Mouse (Mus musculus) neural tube, embryonic 11.5 days (tissue): ENCODE measurements around the gene Pde1c. TPM values are rescaled to one million over a fixed set of nuclear protein-coding genes. Genes with fewer than 3 reads are reported as not detected.

Experiments used
- ATAC-seq: fragments of 200-750 bp; cut with Nextera tagmentation; 2 replicates; pipeline ENCODE4 v1.8.0; 2017; ENCODE audit warnings: moderate number of reproducible peaks, mild to moderate bottlenecking, moderate TSS enrichment, moderate library complexity; ENCODE audit not compliant: insufficient read depth, low FRiP score, low TSS enrichment
- DNase-seq: peaks from one replicate; pipeline ENCODE4 v3.0.0-alpha.2; 2015; ENCODE audit warnings: low spot score
- H3K27ac ChIP-seq: fragments of 300-500 bp; sonication (generic); 2 replicates; pipeline ENCODE4 v1.5.1; 2014; ENCODE audit warnings: low read depth, mild to moderate bottlenecking, low read length
- H3K27me3 ChIP-seq: fragments of 300-500 bp; sonication (generic); 2 replicates; pipeline ENCODE4 v1.6.1; 2014; ENCODE audit warnings: mild to moderate bottlenecking, low read length, mixed read lengths; ENCODE audit not compliant: control insufficient read depth, insufficient read depth
- H3K36me3 ChIP-seq: fragments of 300-500 bp; sonication (generic); 2 replicates; pipeline ENCODE4 v1.6.1; 2014; ENCODE audit warnings: mild to moderate bottlenecking, low read length, moderate library complexity, mixed read lengths; ENCODE audit not compliant: control insufficient read depth, insufficient read depth
- H3K4me1 ChIP-seq: fragments of 300-500 bp; sonication (generic); 2 replicates; pipeline ENCODE4 v1.6.1; 2014; ENCODE audit warnings: low read length, mixed read lengths; ENCODE audit not compliant: control insufficient read depth, insufficient read depth
- H3K4me2 ChIP-seq: fragments of 300-500 bp; sonication (generic); 2 replicates; pipeline ENCODE4 v1.6.1; 2014; ENCODE audit warnings: low read depth, mild to moderate bottlenecking, moderate library complexity
- H3K4me3 ChIP-seq: fragments of 300-500 bp; sonication (generic); 2 replicates; pipeline ENCODE4 v1.5.1; 2014; ENCODE audit warnings: low read depth, low read length
- H3K9ac ChIP-seq: fragments of 300-500 bp; sonication (generic); 2 replicates; pipeline ENCODE4 v1.6.1; 2014; ENCODE audit warnings: mild to moderate bottlenecking, low read length
- H3K9me3 ChIP-seq: fragments of 300-500 bp; sonication (generic); 2 replicates; pipeline ENCODE4 v1.6.1; 2016; ENCODE audit warnings: low read length; ENCODE audit not compliant: control insufficient read depth
- WGBS: fragments of 180-500 bp; shearing (Covaris S2); extraction: QIAGEN DNeasy Blood & Tissue Kit; methylation state at CpG from one replicate; pipeline ENCODE4 v1.1.7; 2014; 5-methylcytosine and 5-hydroxymethylcytosine counted together
- polyA plus RNA-seq: library from polyadenylated mRNA; unstranded; fragments of >200 nt; fragmentation: Nextera tagmentation; extraction: Ambion mirVana; gene quantifications from 2 replicates; pipeline ENCODE4 v1.2.1, GENCODE M21; 2014

Pde1c gene
- polyA plus RNA-seq, 1 experiment from 2014 or later = 2.9 TPM

- no peaks in the 10 kb centered on the region for H3K36me3 ChIP-seq
- H3K4me1 ChIP-seq = no peaks in the 10 kb centered on the region
- H3K9me3 ChIP-seq = no peaks in the 10 kb centered on the region
- no peaks in the 10 kb centered on the region for H3K27me3 ChIP-seq
- peak overlapping the region; percentile 94 for H3K4me2 ChIP-seq
- ATAC-seq (peak; percentile 92), DNase-seq (peak; percentile 67)
- H3K4me3 ChIP-seq = peak overlapping the region; percentile 43
- peak overlapping the region; percentile 61 for H3K9ac ChIP-seq
- H3K27ac ChIP-seq = no peak overlapping the region
- WGBS = under 1% methylated on average over 10 of the region's 10 CpGs
Measured at GRCm38 (mm10) chr6:56362128-56362545, 206.8 kb downstream of the Pde1c start.

GRCm38 (mm10) chr6:56361348-56362127 is 207.4 kb downstream of the Pde1c start:
- H3K9me3 ChIP-seq = no peaks in the 10 kb centered on the region
- no peaks in the 10 kb centered on the region for H3K36me3 ChIP-seq
- 3% methylated on average over 19 of the region's 19 CpGs for whole genome bisulfite sequencing
- ATAC-seq (peak; percentile 71), DNase-seq (peak; percentile 40)
- peak overlapping the region; percentile 61 for H3K9ac ChIP-seq
- H3K4me2 ChIP-seq = peak overlapping the region; percentile 94
- H3K27me3 ChIP-seq = no peaks in the 10 kb centered on the region
- no peaks in the 10 kb centered on the region for H3K4me1 ChIP-seq
- no peak overlapping the region for H3K27ac ChIP-seq
- H3K4me3 ChIP-seq = peak overlapping the region; percentile 43

- no peaks in the 10 kb centered on the region for H3K27me3 ChIP-seq
- DNase-seq = no peak
- no peaks in the 10 kb centered on the region for H3K4me1 ChIP-seq
- 61% methylated on average over 6 of the region's 6 CpGs for WGBS
- H3K4me3 ChIP-seq = no peak overlapping the region
- ATAC-seq = no peak
- H3K9me3 ChIP-seq = no peaks in the 10 kb centered on the region
- H3K9ac ChIP-seq = no peak overlapping the region
- no peak overlapping the region for H3K4me2 ChIP-seq
- no peaks in the 10 kb centered on the region for H3K36me3 ChIP-seq
- no peak overlapping the region for H3K27ac ChIP-seq
Measured at GRCm38 (mm10) chr6:56360086-56360485, 208.8 kb downstream of the Pde1c start.

GRCm38 (mm10) chr6:56359126-56359525 is 209.8 kb downstream of the Pde1c start:
- Histone ChIP-seq H3K4me2 (no peak overlapping the region), H3K4me3 (no peak overlapping the region), H3K27ac (no peak overlapping the region), H3K4me1 (no peaks in the 10 kb centered on the region), H3K27me3 (no peaks in the 10 kb centered on the region), H3K9me3 (no peaks in the 10 kb centered on the region), H3K9ac (no peak overlapping the region), H3K36me3 (no peaks in the 10 kb centered on the region)
- ATAC-seq (no peak), DNase-seq (no peak)
- 82% methylated on average over 3 of the region's 3 CpGs for WGBS

- no peak for ATAC-seq
- WGBS = 83% methylated on average over 3 of the region's 3 CpGs
- Histone ChIP-seq H3K27ac (no peak overlapping the region), H3K36me3 (no peaks in the 10 kb centered on the region), H3K9me3 (no peaks in the 10 kb centered on the region), H3K9ac (no peak overlapping the region), H3K4me1 (no peaks in the 10 kb centered on the region), H3K4me2 (no peak overlapping the region), H3K4me3 (no peak overlapping the region), H3K27me3 (no peaks in the 10 kb centered on the region)
- no peak for DNase-seq
Measured at GRCm38 (mm10) chr6:56347207-56347606, 221.7 kb downstream of the Pde1c start.

GRCm38 (mm10) chr6:56345082-56345481 is 223.8 kb downstream of the Pde1c start:
- DNase-seq (no peak), ATAC-seq (no peak)
- Histone ChIP-seq H3K36me3 (no peaks in the 10 kb centered on the region), H3K27me3 (no peaks in the 10 kb centered on the region), H3K4me1 (no peaks in the 10 kb centered on the region), H3K27ac (no peak overlapping the region), H3K4me3 (no peak overlapping the region), H3K9me3 (no peaks in the 10 kb centered on the region), H3K4me2 (no peak overlapping the region), H3K9ac (no peak overlapping the region)
- WGBS = 71% methylated on average over 4 of the region's 4 CpGs

GRCm38 (mm10) chr6:56342005-56342404 is 226.9 kb downstream of the Pde1c start:
- Histone ChIP-seq H3K27me3 (no peaks in the 10 kb centered on the region), H3K4me1 (no peaks in the 10 kb centered on the region), H3K27ac (no peak overlapping the region), H3K9ac (no peak overlapping the region), H3K9me3 (no peaks in the 10 kb centered on the region), H3K36me3 (no peaks in the 10 kb centered on the region), H3K4me2 (no peak overlapping the region), H3K4me3 (no peak overlapping the region)
- WGBS = 70% methylated on average over 1 of the region's 1 CpGs
- no peak for ATAC-seq
- DNase-seq = no peak

- DNase-seq = no peak
- H3K4me2 ChIP-seq = no peak overlapping the region
- H3K4me3 ChIP-seq = no peak overlapping the region
- no peaks in the 10 kb centered on the region for H3K36me3 ChIP-seq
- ATAC-seq = no peak
- H3K27ac ChIP-seq = no peak overlapping the region
- H3K9ac ChIP-seq = no peak overlapping the region
- H3K4me1 ChIP-seq = no peaks in the 10 kb centered on the region
- WGBS = 91% methylated on average over 3 of the region's 3 CpGs
- H3K9me3 ChIP-seq = no peaks in the 10 kb centered on the region
- no peaks in the 10 kb centered on the region for H3K27me3 ChIP-seq
Measured at GRCm38 (mm10) chr6:56335811-56336446, 233.0 kb downstream of the Pde1c start.

- Histone ChIP-seq H3K27ac (no peak overlapping the region), H3K4me3 (no peak overlapping the region), H3K4me1 (0 out of 2 replicates have a peak, but pooled peaks cover 4% of the 10 kb centered on the region), H3K4me2 (no peak overlapping the region), H3K9ac (no peak overlapping the region), H3K27me3 (no peaks in the 10 kb centered on the region), H3K9me3 (no peaks in the 10 kb centered on the region), H3K36me3 (no peaks in the 10 kb centered on the region)
- ATAC-seq (no peak), DNase-seq (no peak)
- 85% methylated on average over 4 of the region's 4 CpGs for WGBS
Measured at GRCm38 (mm10) chr6:56332149-56332548, 236.8 kb downstream of the Pde1c start.
